Mouse (Mus musculus) neural tube, embryonic 11.5 days (tissue): ENCODE data around the gene Matn3. TPM values are rescaled to one million over a fixed set of nuclear protein-coding genes. Genes with fewer than 3 reads are reported as not detected.

ENCODE experiments used
- polyA plus RNA-seq: library from polyadenylated mRNA; unstranded; fragments of >200 nt; fragmentation: Nextera tagmentation; extraction: Ambion mirVana; gene quantifications from 2 replicates; pipeline ENCODE4 v1.2.1, GENCODE M21; 2014

Gene Matn3
- polyA plus RNA-seq, 1 experiment from 2014 or later = 2.7 TPM

Other genes with a start within 250 kb of the Matn3 start
- gene Sdc1, start 176.6 kb upstream of the Matn3 start, polyA plus RNA-seq = 55.7 and 59.1 TPM in 2 replicates
- gene Laptm4a, start 26.3 kb upstream of the Matn3 start, polyA plus RNA-seq = 166 and 171 TPM in 2 replicates
- 21.0 and 21.6 TPM in 2 replicates for gene Wdr35, start 26.0 kb downstream of the Matn3 start, polyA plus RNA-seq
- 16.5 and 18.7 TPM in 2 replicates for gene Ttc32, start 82.1 kb downstream of the Matn3 start, polyA plus RNA-seq